In genomic region chr15:30285572-30286244, GRCm38 (mm10) we compare ENCODE assay signal across 11 mouse cellular contexts.
DNase-seq lines count a peak whose midpoint lies in the region.
"Had no signal": no experiment of that assay in that cellular context is flagged by ENCODE, and none has a peak within 500 bp of the region (broad histone marks: within the 10 kb centered on the region; RNA-seq: fewer than 3 reads in every experiment).

No protein-coding gene starts in this region.

- peak; percentile 20 for DNase-seq in kidney, adult 9 months
- no peak for DNase-seq in kidney, postnatal 25 days
- DNase-seq in brain, adult 2 months (ENCODE audit: low read depth, low spot score) = peak; percentile 80
- peak; percentile 45 for DNase-seq in cerebellum, adult 8-10 months
- DNase-seq in layer of hippocampus, postnatal 10 days (ENCODE audit: low spot score in 2 of 2) = peak; percentile 19 to 38
- no peak for DNase-seq in gastrocnemius, adult 8-10 months (ENCODE audit: low spot score in 2 of 2)
- no peak for DNase-seq in adrenal gland, adult (ENCODE audit: inconsistent age in 2 of 2, low spot score in 1 of 2)
- DNase-seq in right cerebral cortex, postnatal 25 days = no peak
- DNase-seq: adrenal gland, postnatal 36 days; heart, postnatal 4 days; thymus, adult 2 months had no signal

Comparison
In these comparisons a context has a peak if more than half of its experiments do, and no peak if none do; other contexts are left out.
1. DNase-seq: peak in kidney, adult 9 months (single experiment), brain, adult 2 months (single experiment), cerebellum, adult 8-10 months (single experiment) and layer of hippocampus, postnatal 10 days (2 of 2); none in kidney, postnatal 25 days (0 of 2), gastrocnemius, adult 8-10 months (0 of 2), adrenal gland, adult (0 of 2) and right cerebral cortex, postnatal 25 days (single experiment).